Mouse (Mus musculus): ENCODE results near the gene Dhps. TPM values are rescaled to one million over a fixed set of nuclear protein-coding genes. Genes with fewer than 3 reads are reported as not detected.

Gene Dhps
- total RNA-seq (2021) = 10 to 100 TPM; 31.6 to 35.1 TPM
- long read RNA-seq, experiment 1, transcript Dhps-201 (9 exons, 1,333 nt) = major isoform, 25 of 35 reads
- long read RNA-seq, experiment 1, partial matches to known transcripts = 1 of 35 reads
- long read RNA-seq, experiment 1, other reads (novel, unspliced or antisense) = 9 of 35 reads
- long read RNA-seq, experiment 2, transcript Dhps-201 (9 exons, 1,333 nt) = major isoform, 27 of 33 reads
- long read RNA-seq, experiment 2, partial matches to known transcripts = 0 of 33 reads
- long read RNA-seq, experiment 2, other reads (novel, unspliced or antisense) = 5 of 33 reads

DNA sequence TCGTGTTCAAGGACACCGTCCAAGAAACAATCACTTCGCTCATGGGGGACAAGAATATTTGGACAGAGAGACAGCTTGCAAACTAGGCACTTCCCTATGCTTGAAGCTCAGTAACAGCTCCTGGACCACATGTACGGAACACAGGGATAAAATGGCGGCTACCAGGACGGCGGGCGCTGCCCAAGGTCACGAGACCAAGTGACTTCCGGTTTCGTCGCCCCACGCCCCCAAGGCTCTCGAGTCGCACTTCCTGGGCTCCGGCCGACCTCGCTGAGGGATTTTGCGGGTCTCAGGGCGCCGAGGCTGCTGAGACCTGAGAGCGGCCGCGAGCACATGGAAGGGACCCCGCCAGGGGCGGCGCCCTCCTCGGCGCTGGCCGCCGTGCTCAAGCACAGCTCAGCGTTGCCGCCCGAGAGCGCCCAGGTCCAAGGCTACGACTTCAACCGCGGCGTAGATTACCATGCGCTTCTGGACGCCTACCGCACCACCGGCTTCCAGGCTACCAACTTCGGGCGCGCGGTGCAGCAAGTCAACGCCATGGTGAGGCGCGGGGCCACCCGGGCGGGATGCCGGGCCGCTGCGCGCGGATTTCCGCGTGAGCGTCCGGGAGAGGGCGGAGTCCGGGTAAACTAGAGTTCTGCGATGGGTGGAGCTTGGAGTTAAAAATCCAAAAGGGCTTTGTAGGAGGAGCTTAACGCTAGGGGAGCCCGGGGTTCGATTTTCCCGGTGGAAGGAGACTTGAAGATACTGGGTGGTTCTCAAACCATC, at the start of gene Dhps:
Gene Dhps (plus strand): TSS at position 244 of the 768 bp plus-strand sequence.
- peak; percentile 93 for DNase-seq (ENCODE audit: low spot score)

DNA sequence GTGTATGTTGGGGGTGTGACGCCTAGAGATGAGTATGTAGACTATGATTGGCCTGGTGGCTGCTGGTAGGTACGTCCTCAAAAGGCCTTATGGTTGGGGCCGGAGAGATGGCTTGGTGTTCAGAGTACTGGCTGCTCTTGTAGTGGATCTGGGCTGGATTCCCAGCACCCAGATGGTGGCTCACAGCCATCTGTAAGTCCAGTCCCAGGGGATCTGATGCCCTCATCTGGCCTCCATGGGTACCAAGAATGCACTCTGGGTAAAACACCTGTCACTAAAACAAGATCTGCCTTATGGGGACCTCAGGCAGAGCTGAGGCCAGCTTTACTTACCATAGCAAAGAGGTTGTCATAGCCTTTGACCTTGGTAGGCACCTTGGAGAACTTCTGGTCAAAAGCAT, 47.7 kb upstream of the Dhps start:
- DNase-seq (ENCODE audit: low spot score) = no peak

DNA sequence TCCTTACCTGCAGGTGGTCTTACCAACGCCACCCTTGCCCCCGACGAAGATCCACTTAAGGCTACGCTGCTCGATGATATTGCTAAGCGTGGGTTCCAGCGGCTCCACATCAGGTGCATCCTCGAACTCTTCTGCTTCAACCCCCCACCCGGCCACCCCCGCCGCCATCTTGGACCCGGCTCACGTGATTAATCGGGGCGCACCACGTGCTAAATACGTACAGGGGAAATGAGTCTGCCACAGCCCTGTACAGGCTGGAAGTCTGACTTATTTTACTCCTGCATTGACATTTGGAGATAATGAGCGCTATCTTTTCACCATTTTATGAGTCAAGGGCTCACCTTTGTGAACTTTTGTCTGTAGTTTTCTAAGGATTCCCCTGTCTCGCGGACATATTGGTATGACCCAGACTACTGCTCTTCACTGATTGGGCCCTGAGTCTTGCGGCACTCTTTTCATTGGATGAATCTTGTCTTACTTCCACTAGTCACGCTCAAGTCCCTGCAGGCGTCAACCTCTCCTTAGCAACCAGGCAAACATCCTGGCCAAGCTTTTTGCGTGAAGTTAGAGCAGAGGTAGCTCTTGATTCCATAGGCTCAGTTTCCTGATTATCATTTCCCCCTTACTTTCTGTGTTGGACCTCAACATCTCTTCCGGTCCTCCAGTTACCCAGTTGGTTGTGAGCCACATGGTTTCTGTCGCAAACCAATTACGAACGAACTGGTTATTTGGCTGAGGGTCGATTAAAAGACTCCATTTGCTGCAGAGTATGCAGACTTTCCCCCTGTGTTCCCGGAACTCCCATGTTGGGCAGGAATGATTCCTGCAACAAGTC, 46.2 kb upstream of the Dhps start, which contains the start of gene Asna1:
Gene Asna1 (minus strand): TSS at position 184 of the 835 bp plus-strand sequence.
- peak; percentile 83 for DNase-seq (ENCODE audit: low spot score)

DNA sequence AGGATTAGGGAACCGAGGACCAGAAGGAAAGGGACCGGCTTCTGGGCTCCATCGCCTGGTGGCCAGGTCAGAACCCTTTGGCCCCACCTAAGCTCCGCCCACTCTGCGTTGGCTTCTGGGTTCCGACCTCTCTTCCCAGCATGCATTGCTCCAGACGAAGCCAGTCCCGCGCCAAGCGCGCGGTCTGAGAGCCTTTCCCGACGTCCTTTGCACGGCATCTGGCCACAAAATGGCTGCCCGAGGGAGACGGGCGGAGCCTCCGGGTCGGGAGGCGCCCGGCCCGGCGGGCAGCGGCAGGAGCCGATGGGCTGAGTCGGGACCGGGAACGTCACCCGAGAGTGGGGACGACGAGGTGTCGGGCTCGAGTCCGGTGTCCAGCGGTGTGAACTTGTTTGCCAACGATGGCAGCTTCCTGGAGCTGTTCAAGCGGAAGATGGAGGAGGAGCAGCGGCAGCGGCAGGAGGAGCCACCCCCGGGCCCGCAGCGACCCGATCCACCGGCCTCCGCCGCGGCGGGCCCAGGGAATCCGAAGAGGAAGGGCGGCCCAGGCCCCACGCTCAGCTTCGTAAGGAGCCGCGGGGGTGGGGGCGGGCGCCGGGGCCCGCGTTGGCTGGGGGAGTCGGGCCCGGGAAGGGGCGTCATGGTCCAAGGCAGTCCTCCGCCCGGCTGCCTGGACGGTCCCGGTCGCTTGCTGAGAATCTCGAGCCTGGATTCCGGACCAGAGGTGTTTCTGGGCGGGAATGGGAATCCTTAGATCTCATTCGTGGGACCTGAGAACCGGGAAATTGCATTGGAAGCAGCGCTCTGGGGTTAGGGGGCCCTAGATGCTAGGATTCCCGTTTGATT, 44.7 kb upstream of the Dhps start, which contains the start of gene Trir:
Gene Trir (plus strand): TSS at position 154 of the 846 bp plus-strand sequence.
- peak; percentile 99 for DNase-seq (ENCODE audit: low spot score)

DNA sequence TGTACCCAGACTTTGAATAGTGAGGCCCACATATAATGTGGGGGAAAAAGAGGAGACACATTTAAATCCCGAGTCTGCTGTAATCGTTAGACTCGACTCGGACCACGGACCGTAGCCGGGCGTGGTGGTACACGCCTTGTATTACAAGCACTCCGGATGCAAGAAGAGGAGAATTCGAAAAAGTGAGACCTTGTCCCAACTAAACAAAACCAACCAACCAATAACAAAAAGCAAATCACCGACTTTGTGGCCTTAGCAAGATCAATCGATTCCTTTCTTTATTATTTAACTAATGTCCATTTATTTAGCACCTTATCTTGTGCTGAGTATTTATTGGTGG, 44.1 kb upstream of the Dhps start:
- DNase-seq (ENCODE audit: low spot score) = no peak

DNA sequence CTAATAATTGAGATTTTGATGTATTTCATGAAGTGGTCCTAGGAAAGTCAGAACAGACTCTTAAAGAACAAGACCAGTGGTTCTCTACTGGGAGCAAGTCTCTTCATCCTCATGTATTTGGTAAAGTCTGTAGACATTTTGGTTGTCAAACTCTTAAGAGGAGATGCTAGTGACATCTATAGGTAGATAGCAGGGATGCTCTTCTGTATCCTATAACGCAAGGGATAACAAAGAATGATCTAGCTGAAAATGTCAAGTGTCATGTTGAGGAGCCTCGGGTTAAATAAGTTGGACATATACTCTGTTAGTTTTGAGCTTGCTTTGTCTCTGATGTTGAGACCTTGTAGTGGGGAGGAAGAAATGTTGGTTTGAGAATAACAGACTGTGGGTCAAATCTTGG, 43.6 kb upstream of the Dhps start:
- no peak for DNase-seq (ENCODE audit: low spot score)

DNA sequence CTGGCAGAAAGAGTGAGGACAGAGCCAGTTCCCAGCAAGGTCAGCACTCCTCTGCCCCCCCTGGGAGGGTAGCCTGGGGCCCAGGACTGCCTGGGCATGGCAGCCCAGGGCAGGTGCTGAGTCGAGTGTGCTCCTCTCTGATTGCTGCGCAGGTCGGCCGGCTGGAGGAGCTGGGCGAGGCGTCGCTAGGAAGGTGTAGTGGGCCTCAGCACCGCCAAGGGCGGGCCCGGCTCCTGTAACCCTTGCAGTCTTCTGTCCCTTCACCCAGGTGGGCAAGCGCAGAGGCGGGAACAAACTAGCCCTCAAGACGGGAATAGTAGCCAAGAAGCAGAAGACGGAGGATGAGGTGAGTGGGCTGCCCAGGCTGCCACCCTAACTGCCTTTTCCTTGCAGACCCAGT, 42.3 kb upstream of the Dhps start:
- DNase-seq (ENCODE audit: low spot score) = no peak

DNA sequence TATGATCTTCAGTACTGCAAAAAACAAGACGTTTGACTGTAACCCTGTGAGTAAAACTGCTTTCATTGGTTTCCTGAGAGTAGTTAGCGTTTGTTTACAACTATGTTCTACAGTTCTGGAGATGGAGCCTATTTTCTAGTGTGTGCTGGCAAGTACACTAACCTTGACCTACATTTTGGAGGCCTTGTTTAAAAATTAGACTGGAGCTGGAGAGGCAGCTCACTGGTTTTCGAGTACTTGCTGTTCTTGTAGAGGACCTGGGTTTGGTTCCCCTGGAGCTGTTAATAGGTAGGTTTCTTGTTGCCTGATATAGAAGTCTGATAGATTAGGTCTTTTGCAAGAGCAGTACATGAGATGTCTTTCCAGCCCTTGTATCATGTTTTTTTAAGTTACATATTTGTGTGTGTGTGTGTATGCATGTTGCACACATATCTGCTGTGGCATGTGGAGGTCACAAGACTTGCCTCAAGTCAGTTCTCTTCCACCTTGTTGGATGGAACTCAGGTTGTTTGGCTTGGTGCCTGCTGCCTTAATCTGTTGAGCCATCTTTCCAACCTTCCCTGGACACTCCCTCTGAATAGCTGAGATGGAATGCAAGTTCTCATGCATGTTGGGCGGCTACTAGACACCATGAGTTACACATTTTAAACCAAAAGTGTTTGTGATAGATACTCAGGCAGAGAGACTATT, 38.8 kb upstream of the Dhps start:
- DNase-seq (ENCODE audit: low spot score) = no peak

DNA sequence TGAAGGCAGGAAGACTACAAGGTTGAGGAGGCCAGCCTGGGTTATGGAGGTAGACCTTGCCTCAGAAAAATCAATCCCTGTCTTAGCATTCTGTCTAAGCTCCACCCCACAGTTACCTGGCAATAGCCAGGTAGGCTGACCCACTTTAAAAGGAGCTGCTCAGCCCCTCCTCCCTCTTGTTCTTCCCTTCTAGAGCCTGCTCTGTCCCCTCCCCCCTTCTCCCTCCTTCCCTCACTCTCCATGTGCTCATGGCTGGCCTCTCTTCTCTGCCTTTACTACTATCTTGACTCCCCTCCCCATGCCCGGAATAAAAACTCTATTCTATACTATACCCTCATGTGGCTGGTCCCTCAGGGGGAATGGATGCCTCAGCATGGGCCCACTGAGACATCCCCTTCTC, 37.7 kb upstream of the Dhps start:
- DNase-seq (ENCODE audit: low spot score) = no peak

DNA sequence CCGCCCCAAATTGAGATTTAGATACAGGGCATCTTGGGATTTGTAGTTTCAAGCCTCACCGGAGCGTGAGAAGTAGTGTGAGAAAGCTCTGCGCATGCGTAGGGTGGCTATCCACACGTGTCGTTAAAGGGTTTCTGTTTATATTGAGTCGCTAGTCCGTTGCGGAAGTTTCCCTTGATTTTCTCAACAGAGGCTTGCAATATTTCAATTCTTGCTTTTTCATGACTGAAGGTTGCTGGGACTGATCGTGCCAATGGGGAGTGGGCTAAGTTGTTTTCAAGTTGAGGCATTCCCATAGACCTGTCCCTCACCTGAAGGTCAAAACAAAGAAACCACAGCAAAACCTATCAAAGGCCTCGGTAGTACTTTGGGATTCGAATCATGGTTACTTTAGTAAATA, 36.8 kb upstream of the Dhps start:
- DNase-seq (ENCODE audit: low spot score) = peak; percentile 70

DNA sequence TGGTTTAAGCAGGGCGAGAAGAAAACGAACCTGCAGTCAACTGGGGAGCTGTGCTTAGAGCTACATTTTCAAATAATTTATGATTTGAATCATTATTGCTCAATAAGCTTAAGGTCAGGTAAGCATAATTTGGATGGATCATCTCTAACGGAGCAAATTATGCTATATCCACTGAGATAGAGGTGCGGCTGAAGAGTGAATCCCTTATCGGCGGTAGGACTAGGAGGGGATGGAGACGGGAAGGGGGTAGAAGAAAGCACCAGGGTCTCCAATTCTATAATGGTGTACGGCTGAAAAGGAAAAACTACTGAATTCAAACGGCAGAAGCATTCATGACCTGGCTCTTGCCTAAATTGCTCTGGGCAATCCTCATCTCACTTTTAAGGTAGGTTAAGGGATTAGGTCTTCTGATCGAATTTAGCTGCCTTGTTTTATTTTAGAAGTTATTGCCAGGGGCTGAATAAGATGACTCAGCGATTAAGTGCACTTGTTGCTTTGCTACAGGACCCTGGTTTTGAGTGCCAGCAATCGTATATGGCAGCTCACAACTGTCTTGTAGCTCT, 36.3 kb upstream of the Dhps start:
- DNase-seq (ENCODE audit: low spot score) = no peak

DNA sequence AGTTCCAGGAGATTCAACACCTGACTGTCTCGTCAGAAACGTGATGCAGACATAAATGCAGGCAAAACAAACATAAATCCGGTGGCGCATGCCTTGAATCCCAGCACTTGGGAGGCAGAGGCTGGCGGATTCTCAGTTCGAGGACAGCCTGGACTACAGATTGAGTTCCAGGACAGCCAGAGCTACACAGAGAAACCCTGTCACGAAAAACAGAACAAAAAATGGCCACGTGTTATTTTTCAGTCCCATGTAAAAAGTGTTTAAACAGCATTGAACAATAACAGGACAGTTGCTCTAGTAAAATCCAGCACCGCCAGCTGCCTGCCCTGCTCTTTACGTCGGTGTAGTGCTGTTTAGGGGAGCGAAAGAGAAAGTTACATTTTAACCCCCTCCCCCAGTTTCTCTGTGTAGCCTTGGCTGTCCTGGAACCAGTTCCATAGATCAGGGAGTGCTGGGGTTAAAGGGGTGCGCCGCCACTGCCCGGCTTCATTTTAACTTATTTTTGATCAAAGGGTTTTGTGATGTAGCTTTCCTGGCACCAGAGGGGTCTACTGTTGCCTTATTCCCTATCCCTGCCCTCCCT, 35.7 kb upstream of the Dhps start:
- DNase-seq (ENCODE audit: low spot score) = no peak

DNA sequence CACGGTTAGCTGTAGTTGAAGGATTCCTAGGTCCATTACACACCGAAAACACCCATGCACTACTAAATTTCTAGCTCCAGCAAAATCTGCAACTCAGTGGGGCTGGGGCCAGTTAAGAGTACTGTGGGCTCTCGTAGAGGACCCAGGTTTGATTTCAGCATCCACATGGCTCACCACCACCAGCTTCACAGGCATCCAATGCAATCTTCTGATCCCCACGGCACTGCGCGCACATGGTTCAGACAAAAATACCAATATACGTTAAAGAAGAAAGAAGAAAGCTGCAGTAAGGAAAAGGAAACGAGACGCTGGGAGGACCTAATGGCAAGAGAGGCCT, 35.2 kb upstream of the Dhps start:
- DNase-seq (ENCODE audit: low spot score) = no peak

DNA sequence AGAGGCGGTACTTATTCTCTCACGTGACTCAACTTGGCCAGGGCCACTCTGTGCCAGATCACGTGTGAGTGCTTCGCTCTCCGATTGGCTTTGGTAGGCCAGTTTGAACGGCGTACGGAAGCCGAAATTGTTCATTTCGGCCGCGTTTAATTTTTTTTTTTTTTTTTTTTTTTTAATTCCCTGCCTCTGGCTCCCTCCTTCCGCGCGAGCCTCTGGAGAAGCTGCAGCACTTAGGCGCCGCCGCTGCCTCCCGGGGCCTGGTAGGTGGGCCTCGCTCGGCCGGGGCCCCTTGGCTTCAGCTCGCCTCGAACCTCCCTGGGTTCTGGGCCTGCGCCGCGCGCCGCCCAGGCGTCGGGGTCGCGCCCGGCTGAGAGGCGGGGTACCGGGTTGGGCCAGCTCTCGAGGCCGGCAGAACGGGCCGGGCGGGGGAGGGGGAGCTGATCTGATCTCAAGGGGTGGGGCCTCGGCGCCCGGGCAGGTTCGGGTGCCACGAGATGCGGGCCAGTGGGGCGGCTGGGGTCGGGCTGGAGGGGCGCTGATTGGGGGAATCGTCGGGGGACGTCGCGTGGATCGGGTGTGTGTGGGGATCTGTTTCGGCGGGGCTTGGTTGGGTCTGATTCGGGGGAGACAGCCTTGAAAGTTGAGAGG, 34.7 kb upstream of the Dhps start, which contains the start of gene Tnpo2:
Gene Tnpo2 (plus strand): TSS at position 198 of the 648 bp plus-strand sequence.
- DNase-seq (ENCODE audit: low spot score) = peak; percentile 95

DNA sequence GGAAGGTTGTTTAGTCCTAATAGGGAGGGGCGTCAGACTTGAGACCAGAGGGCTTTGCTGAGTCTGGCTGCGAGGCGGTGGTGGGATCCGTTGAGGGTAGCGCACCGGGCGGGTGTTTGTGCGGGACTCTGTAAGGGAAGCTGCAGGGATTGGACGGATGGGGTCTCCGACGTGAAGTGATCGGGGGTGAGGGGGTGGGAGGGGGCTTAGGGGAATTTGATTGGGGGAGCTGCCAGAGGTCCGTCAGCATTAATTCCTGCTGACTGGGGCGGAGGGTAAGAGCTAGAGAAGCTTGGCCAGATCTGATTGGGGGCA, 34.2 kb upstream of the Dhps start:
- no peak for DNase-seq (ENCODE audit: low spot score)

DNA sequence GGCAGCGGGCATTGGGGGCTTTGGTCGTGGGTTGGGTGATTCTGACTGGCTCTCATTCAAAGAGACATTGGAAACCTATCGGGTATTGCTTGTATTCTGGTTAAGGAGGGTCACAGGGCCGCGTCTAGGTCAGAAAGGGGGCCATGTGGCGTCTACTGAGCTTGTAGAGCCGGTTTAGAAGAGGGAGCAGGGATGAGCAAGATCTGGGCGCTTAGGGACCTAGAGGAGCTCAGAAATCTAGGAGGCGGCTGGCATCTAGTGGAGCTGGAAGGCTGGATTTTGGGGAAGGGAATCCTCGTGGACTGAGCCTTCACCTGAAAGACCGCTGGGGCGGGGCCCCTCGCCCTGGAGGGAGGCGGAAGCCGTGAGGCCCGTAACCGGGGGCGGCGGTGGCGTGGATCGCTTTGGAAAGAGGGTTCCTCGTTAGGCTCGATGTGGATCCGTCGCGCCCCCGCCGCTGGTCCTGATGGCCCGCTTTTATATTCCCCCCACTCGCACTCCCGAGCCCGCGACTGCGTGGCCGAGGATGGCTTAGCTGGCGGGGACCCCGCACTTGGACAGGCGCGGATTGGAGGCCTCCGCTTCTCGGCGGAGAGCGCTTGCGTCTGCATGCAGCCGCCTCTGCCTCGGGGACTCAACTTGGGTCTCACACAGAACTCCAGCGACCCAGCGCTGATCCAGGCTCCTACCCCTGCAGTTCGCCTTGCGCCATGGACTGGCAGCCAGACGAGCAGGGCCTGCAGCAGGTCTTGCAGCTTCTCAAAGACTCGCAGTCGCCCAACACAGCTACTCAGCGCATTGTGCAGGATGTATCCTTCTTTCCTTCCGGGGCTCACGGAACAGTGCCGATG, 33.7 kb upstream of the Dhps start:
- no peak for DNase-seq (ENCODE audit: low spot score)

DNA sequence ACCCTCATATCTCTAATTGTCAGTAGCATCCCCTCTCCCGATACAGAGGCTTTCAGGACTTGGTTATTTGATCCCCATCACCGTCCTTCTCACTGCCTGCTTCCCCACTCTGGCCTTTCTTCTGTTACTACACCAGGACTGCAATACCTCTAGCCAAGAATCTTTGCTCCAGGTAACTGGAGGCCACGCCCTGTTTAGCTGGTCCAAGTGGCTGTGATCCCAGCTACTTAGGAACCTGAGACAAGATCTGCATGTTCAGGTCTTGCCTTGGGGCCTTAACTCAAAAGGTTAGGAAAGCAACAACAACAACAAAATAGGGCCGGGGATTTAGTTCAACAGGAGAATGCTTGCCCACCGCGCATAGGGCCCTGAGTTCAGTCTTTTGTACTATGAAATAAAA, 27.9 kb upstream of the Dhps start:
- DNase-seq (ENCODE audit: low spot score) = no peak

DNA sequence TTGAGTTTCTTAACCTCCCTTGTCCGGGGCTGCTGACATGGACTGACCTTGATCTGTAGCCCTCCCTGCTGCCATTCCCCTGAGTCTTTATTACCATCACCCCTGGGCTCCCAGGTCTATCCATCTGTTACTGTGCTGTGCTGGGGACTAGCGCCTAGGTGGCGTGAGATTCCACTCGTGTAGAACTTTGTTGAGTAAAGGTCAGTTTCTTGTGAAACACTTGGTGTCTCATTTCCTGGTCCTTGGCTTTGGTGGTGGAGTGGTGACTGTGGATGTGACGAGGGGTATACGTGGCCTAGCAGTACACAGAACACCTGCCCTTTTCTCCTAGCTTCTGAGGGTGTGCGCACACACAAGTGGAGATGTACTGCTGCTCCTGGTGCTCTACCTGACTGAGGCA, 14.2 kb upstream of the Dhps start:
- no peak for DNase-seq (ENCODE audit: low spot score)
